Mouse (Mus musculus) thymus, adult 2 months (tissue): ENCODE measurements around the gene Tnnc1.

Experiments
- CTCF ChIP-seq: fragments of 200-500 bp; IDR thresholded peaks from 2 replicates; pipeline ENCODE4 v1.5.1; 2012; ENCODE audit warnings: mild to moderate bottlenecking, control low read depth, low read length, moderate library complexity, borderline replicate concordance; ENCODE audit not compliant: control insufficient read depth, poor library complexity, insufficient read depth; ENCODE audit errors: extremely low read depth
- POLR2A ChIP-seq: fragments of 200-500 bp; IDR thresholded peaks from 2 replicates; pipeline ENCODE4 v1.6.1; 2012; ENCODE audit warnings: mild to moderate bottlenecking, low read length, control low read depth, moderate library complexity; ENCODE audit not compliant: control insufficient read depth, poor library complexity, insufficient read depth; ENCODE audit errors: extremely low read depth

- TF ChIP-seq CTCF, result no peak
- TF ChIP-seq POLR2A, result no peak
Observed at GRCm38 (mm10) chr14:31260932-31261331, 52.8 kb downstream of the Tnnc1 start.
